Mouse (Mus musculus) spleen, postnatal 36 days (tissue): ENCODE measurements at regions not wholly inside any gene's neighbourhood (a gene's known extent, or its start where the extent isn't known, plus 50 kb on each side); places are given as distances from the start of the nearest gene placed in this dataset.

Experiments used
- DNase-seq, 2 experiments: peaks; one replicate each; pipeline ENCODE4 v3.0.0; 2022; ENCODE audit warnings: low spot score in 2 of 2, mixed read lengths in 1 of 2

DNA sequence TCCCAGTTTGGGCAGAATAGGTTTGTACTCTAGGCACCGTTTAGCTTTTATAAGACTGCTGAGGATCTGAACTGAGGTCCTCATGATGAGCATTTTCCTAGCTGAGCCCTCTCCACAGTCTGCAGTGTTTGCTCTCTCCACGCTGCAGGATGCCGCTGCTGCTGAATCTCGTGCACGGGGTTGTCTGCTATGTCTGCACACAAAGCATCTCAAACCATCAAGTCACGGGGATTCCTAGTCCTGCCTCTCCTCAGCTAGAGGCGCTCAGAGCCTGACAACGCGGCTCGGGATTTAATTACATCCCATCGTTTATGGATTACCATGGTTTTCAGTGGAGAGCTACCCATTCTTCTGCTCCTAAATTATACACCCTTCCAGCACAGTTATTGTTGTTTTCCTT is 175.6 kb downstream of the Rnf144b start:
- DNase-seq: no peak

DNA sequence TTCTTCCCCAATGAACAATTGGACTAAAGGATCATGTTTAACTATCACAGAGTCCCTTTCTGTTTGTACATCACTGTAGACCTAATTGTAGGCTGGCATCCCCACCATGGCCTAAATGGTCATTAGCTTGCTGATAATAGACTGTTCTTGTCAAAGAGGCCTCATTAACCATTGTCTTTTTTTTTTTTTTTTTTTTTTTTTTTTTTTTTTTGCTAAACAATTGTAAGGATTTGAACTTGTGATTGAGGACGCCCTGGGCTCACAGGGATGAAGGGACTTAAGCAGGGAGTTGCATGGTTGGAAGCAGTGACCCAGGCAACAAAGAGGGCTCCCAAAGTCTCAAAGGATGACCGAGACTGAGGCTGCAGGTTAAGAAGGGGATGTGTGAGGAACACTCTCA is 178.0 kb downstream of the Rnf144b start:
- DNase-seq: no peak

DNA sequence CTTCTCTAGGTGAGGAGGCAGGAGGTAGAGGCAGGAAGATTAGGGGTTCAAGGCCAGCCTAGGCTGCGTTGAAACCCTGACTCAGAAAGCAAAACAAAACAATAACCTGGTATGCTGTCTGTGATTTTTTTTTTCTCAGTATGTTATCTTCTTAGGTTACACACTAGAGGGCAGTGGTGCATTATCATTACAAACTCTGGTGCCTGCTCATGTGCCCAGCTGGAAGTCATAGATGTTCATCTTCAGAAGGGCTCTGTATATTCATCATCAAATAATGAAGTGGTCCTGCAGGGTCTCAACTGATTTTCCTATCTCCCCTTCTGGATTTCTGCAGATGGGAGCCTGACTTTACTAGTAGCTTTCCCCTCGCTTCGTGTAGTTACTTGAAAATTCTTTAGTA is 178.6 kb downstream of the Rnf144b start:
- no peak for DNase-seq

DNA sequence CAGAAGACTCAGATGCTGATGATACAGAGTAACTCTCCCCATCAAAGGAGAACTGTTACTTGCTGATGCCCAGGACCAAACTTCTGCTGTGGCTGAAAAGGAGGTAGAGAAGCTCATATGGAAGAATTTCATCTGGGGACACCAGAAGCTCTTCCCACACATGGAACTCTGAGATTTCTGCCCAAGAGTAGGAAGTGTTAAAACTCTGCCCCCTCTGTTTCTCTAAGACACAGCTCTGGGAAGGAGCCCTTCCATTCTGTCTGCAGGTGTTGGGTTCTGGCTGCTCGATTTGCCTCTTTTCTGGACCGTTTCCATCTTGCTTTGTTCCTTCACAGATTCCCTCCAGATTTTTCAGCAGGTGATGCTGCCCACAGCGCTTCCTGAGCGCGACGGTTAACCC is 187.0 kb downstream of the Rnf144b start:
- DNase-seq: no peak

DNA sequence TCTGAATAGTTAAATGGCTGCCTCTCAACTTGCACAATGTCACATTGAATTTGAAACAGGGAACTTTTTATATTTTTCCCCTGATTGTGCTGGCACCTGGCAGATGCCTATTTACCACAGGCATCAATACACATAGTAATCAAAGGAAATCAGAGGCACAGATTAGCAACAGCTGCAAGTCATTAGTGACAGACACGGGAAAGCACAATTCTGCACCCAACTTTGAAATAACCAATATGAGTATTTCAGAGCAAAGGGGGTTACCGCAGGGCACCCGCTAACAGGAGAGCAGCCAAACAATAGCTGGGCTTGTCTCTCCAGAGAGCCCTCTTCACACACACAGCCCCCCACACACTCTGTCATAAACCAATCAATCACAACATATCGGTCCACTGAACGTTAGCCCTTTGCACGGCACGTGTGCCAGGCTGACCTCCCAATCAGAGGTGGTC is 188.3 kb downstream of the Rnf144b start:
- no peak for DNase-seq

DNA sequence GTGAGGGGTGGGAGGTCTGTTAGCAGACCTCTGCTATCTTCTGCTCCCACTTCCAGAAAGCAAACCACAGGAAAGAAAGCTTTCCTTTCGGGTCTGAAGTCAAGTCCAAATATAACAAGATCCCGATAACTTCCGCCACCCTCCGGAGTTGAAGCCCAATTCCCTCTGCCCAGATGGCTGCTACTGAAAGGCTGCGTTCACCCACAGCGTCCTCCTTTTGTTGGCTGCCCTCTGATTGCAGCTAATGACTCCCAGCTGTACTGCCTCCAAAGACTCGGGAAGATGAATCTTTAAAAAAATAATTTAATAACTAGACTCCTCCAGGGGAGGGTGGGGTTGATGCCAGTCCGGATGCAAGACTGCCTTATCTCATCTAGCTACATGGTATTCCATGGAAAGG is 197.1 kb downstream of the Rnf144b start:
- no peak for DNase-seq

DNA sequence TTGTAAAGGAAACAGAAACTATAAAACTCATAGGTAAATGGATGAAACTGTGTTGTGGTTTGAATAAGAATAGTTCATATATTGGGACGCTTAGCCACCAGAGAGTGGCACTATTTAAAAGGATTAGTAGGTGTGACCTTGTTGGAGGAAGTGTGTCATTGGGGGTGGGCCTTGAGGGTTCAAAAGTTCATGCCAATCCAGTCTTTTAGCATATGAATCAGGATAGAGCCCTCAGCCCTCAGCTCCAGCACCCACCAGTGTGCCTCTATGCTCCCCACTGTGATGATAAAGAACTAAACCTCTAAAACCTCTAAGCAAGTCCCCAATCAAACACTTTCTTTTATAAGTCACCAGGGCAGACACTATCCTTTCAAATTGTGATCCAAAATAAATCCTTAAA is 199.4 kb downstream of the Rnf144b start:
- DNase-seq: no peak

DNA sequence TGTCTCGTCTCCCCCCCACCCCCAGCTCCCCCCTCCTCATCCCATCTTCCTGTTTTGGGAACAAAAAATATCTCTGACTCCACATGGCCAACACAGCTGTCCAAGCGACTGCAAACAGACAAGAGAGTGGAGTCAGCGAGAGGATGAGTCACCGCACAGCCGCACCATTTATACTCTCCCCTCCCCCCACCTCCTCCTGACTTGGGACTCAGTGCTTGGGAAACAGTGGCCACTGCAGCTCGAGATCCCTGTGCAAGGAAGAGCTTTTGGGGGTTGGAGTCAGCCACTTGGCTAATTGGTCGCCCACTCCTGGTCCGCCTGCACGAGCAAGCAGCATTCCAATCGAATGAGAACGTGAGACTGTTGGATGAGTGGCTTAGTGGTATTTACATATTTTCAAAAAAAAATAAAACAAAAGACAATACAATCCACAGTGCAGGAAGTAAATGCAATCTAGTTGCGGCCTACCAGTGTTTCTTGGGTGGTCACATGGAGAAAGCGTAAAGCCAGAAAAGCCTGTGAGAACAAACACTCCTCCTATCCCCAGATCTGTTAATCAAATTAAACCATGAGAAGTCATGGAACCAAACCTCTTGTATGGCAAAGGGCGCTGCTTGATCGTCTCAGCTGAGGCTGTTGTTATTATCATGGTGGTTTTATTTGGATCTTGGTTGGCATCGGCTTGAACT is 213.7 kb downstream of the Rnf144b start:
- no peak for DNase-seq

DNA sequence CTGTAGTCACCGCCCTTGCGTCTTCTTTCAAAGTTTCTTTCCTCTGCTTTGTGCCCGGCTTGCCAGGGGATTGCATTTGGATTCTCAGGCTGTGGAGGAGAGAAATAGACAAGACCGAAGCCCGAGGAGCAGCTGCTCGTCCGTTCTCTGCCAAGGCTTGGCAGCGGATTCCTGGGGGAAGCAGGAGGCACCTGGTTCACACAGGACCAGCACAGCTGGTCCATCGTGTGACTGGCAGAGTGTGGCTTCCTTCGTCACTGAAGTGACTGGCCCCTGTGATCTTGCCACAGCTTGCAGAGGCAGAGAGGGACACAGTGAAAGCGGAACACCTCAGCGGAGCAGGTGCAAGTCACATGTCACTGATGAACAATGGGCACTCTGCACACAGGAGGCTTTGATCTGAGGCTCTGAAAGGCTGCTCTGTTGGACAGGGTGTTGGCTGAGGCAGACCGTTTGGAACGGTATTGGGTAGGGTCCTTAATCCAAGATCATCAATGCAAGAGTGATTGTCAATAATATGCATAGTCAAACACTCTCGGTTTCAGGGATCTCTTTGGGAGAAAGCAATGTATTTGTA is 214.5 kb downstream of the Rnf144b start:
- no peak for DNase-seq

DNA sequence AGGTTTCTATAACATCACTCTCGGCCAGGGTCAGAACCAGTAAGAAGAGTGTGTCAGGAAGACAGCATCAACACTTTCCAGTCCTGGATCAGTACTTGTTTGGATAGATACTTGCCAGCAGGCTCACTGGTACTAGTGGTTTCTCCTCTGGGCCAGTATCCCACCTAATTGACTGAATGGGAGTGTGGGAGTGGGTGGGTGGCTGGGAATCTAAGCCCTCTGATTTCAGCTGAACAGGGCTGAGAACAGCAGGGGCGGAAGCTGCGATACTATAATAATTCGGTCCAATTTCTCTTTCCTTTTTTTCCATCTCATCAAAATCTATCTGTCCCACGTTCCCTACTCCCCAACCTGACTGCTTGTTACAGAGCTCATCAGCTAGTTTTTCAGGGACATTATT is 217.0 kb downstream of the Rnf144b start:
- DNase-seq: no peak

DNA sequence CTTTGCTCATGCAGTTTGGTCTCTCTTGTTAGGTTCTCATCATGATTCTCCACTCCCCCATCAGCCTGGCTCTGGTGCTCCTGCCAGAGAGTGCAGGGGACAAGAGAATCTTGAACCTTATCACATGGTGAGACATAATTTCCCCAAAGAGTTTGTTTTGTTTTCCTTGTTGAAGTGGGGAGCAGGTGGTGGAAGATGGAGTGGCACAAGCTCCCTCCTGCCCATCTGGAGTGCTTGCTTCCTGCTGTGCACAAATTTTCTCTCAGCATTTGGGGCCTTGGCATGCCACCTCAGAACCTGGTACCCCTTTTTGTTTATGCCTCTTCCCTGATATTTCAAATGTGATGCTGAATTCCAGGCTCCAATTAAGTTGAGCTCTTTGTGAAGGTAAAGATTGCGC is 219.9 kb downstream of the Rnf144b start:
- no peak for DNase-seq

DNA sequence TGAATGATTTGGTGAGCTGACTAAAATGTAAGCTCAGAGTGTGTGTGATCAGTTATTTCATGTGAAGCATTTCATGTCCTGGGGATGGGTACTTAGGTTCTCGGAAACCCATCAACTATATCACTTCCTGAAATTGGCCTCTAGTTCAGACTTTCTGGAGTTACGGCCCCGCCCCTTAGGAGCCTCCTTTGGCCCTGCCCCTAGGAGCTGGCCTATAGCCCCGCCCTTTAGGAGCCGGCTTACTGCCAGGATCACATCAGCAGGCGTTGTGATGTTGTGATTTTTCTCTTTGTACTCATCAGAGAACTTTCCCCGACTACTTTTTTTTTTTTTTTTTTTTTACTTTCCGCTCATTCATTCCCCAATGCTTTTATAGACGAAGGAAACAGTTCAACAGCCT is 223.1 kb downstream of the Rnf144b start:
- no peak for DNase-seq

DNA sequence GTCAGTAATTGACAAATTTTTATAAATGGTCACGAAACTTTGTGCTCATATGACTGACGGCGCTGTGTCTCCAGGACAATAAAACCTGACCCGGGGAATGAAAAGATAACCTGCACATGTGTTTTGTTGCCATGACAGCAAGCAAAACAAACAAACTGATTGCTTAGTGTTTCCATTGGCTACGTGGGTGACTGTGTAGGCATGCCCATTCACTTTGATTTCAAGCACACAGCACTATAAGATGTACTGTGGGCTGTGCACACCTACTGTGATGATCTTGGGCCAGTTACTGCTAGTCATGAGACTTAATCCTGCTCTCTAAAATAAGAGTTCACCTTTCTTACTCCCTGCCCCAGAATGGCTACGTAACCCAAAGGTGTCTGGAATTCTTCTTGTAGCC is 225.4 kb downstream of the Rnf144b start:
- no peak for DNase-seq

DNA sequence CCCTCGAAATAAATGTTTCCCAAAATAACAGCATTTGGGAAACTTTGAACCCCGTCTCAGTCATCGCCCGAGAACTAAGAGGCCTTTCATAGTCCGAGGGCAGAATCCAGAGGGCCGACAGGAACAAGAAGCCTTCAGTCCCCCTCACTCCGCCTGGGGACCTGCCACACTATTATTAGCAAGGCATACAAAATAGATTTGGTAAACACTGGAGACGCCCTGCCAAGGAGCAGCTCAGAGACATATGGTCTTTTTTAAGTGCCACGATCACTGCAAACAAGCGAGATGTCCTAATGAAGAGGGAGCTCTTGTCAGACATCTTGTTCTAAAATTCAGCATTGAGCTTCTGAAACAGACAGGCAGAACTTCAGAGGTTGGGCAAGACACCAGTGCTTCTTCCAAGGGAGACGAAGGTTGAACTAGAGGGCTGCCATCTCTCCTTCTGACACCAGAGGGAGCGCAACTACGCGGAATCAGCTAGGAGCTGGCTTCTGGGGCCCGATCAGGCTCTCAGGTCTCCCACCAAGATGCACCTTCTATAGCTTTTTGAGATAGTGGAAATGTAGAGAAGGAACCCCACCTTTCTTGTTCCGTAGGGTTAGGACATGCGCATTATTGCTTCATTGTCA is 226.2 kb downstream of the Rnf144b start:
- DNase-seq: no peak

DNA sequence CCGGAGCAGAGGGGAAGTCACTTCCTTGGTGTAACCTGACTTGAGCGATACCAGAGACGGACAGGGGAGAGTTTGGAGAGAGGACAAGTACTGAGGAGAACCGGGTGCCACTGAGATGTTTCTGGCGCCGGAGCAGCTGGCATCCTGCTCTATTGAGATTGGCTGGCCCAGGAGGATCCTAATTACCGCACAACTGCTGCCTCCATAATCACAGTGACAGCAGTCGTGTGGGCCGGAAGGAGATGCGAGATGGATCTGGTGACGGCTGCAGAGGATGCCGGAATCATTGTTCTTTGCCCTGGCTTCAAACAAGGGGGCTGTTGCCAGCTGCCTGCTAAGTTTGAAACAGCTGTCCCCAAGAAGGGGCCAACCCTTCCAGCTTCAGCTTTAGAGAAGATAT is 232.0 kb downstream of the Rnf144b start:
- DNase-seq: no peak

DNA sequence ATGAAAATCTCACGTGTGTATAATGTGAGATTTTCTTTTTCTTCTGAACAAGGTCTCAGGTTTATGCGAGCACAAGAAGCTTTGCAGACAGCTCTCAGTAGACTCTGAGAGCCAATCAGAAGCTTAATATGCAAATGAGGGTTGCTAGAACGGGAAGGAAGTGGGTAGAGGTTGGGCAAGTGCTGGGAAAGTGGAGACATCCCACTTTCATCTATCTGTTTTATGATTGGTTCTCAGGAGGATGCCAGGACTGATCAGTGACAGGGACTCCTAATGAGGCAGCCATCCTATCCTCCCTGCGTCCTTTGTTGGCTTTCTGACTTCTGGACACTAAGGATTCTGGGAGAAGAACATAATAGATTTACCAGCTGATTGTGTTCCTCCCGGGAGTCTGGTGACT is 232.7 kb downstream of the Rnf144b start:
- no peak for DNase-seq

DNA sequence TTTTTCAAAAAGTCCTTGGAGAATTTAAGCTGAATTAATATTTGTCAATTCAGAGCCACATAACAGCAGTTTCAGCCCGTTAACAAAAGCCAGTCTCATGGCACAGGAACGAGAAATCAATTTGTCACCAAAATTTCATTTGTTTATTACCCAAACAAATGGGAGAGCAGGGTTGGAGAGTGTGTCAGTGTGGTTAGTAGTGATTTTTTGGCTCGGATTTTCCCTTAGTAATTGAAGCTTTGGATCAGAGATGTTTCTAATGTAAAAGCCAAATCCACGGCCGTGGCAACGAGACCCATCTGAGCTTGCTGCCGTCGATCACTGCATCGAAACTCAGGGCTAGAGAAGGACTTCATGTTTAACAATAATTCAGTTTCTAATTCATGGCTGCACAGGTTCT is 236.5 kb downstream of the Rnf144b start:
- no peak for DNase-seq

DNA sequence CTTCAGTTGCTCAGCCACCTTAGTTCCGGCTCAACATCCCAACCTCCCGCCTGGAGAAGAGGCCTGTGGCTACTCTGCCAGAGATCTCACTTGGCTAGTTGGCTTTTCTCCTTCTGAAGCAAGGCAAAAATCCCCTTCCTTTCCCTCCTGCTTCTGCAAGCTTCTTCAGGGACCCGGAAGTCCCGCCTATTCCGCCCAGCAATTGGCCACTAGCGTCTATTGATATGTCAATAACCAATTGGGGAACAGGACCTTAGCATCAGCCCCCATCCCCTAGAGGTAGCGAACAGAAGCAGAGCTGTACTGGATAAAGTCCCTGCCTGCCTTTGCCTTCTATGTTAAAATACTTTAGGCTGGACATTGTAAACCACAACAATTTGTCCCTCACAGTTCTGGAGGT is 243.3 kb downstream of the Rnf144b start:
- DNase-seq: no peak

DNA sequence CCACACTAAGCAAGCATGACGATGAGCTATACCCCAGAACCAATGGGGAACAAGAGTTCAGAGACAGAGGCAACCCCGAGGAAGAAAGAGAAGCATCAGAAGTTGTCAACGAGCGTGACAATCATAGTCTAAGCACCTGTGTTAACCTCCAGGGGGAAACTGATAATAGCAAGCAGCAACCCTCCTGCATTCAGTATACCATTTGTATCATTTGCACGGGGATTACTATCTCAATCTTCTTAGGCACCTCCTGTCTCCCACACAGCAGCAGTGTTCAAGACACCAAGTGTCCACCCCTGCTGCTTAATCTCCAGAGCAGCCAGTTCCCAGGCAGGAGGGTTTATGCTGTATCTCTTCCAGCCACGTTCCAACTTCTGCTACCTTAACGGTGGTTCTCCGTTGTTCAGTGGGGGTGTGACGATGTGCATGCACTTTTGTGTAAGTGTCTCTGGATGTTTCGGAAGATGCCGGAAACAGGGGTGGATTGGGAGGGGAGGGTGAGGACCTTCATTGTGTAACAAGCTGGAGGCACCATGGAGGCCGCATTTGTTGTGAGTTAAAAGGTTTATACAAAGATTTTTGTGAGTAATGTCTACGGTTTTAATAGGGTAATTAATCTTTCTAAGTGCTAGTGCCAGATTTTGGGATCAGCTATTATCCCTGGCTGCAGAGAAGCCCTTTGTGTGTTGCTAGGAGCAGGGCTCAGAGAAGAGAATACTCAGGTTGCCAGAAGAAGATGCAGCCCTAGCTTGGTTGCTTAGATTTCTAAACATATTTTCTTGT is 245.8 kb downstream of the Rnf144b start:
- DNase-seq: no peak

DNA sequence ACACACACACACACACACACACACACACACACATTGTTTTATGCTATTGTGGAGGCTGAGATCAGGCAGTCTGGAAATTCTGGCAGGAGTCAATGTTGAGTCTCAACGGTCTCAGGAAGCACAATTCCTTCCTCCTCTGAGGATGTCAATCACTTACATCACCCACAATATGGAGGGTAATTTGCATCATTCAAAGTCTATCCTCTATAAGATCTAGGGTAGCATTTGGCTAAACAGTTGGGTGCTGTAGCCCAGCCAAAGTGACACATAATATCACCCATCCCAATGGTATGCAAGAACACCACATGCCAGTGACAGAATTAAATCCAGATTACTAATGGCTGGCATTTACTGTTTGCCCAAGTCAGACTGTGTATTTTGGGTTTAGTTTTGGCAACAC is 252.1 kb downstream of the Rnf144b start:
- DNase-seq: no peak

DNA sequence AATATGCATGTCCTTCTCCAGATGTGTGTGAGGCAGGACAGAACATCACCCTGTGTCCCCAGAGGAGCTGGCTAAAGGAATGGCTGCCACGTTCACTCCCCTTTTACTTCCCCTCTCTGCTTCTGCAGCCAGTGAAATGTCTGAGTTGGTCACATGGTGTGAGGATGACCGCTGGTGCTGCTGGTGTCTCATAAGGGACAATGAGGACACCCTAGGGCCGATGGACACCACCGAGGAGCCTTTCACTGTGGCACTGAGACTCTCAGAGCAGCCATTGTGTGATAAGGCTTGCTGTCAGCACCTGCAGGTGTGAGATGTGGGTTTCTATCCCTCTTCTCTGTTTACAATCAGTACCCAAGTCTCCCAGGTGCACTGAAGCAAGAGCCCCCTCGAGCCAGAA is 268.6 kb downstream of the Rnf144b start:
- no peak for DNase-seq

DNA sequence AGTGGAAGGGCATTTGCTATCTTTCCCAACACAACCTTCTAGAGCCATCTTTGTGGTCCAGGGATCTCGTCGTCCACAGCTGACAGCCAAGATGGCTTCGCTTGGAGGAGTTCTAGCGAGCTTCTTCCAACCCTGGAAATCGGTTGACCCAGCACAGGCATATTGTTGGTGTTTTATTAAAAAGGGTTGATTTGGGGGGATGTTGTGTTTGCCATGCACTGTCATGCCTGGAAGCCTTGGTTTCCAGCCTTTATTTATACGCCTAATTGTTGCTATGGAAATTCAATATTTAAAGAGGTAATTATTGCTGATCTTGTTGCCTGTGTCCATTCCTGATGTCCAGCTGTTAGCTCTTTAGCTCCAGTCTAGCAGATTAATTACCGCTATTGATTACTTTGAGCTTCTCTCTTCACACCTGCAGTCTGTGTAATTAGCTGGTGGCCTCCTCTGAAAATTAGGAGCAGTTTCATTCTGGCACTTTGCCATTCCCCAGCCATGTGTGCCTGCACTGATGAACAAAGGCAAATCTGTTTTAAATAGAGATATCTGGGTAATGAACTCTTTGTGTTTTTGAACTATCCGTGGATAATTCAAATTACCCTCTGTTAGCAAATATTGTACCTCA is 275.4 kb downstream of the Rnf144b start:
- no peak for DNase-seq
